Mouse (Mus musculus) thymus, postnatal 10 days (tissue): ENCODE data around the gene Emc7.

Experiments
- DNase-seq, 2 experiments: peaks; one replicate each; pipeline ENCODE4 v3.0.0; 2021; ENCODE audit warnings: low spot score in 2 of 2

The Emc7 gene

GRCm38 (mm10) chr2:112520526-112521482, 66.0 kb downstream of the Emc7 start:
- no peak for DNase-seq
